ENCODE assay signal across 1 mouse cellular context in the genomic region with DNA sequence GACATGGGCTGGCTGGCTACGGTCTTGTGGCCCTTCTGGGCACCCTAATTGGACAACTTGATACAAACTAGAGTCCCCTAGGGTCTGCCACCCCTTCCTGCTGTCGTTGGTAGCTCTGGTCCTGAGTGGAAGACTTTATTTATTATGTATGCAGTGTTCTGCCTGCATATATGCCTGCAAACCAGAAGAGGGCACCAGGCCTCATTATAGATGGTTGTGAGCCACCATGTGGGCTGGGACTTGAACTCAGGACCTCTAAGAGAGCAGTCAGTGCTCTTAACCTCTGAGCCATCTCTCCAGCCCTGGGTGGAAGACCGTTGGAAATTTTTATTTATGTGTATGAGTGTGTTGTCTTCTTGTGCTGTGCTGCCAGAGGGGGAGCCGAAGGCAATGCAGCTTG.
TF ChIP-seq lines count a peak whose summit lies in the region.

No protein-coding gene starts in this region.

TF ChIP-seq in CH12.LX, 34 proteins besides CTCF, POLR2A, EP300 and RAD21:
- TF ChIP-seq USF2 (conservative IDR thresholded peaks at IDR 0.05; ENCODE audit: low read depth, low read length): no peak
- TF ChIP-seq NRF1 (IDR thresholded peaks at IDR 0.05; ENCODE audit: low read depth, low read length): no peak
- 0 out of 2 replicates have a peak, but pooled peaks have one; percentile 2 for TF ChIP-seq MXI1 (IDR thresholded peaks at IDR 0.05; ENCODE audit: low read depth, low read length)
- no peak; the same call in 1 of the 2 replicates for TF ChIP-seq SIN3A (IDR thresholded peaks at IDR 0.05; ENCODE audit: low read length)
- no peak for TF ChIP-seq ZKSCAN1 (IDR thresholded peaks at IDR 0.05; ENCODE audit: borderline replicate concordance, low read depth, low read length)
- TF ChIP-seq ELF1 (IDR thresholded peaks at IDR 0.05; ENCODE audit: low read depth, low read length): no peak
- TF ChIP-seq RCOR1 (conservative IDR thresholded peaks at IDR 0.05; ENCODE audit: low read depth, low read length): no peak
